Mouse (Mus musculus) v-Abl transformed pro-B cells (cell line): Measurements from ENCODE around the gene Mtmr6.

Experiments
- in situ Hi-C, 2 experiments: fragments of 400-800 bp; cut with MboI; formaldehyde crosslinking; loops; one replicate each; pipeline ENCODE4 v1.15.1; 2025; ENCODE audit not compliant: unreplicated experiment in 2 of 2

The Mtmr6 gene

DNA sequence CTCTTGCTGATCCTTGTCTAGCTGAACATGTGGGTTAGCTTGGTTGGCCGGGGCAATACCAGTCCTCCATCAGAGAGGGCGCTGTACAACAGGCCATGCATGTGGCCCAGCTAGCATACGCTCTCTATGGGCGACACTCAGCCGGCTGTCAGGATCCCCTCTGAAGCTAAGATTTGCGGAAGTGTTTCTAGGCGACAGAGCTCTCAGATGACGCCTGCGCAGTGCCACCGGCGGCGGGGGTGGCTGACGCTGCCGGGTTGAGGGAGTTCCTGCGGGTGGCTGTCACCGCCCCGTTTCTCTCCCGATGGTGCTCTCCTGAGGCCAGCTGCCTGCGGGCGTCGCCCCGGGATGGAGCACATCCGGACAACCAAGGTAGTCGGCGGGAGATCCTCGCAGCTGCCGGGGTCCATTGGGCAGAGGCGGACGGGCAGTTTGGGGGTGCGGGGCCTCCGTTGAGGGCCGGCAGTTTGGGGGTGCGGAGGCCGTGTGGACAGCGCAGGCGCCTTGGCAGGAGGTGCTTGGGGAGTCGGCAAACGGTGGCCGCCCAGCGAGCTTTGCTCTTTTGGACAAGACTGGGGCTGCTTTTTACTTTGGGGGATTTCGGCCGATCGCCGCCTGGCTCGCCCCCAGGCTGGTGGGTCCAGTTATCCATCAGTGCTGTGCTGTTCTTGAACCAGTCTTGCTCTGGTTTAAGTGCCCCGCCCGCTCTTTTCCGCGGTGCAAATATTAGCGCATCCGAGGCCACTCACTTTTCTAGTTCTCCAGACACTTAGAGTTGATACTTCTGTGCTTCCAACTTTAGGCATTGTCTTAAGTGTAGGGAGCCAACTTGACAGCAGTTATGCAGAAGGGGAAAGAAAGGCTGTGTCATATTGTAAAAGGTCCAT lies at the start of gene Mtmr6:
Gene Mtmr6 (plus strand): TSS at position 239 of the 887 bp plus-strand sequence.
- in situ Hi-C loops = loop anchor here (25.0 kb wide), 4 partner anchors 422 to 897 kb away; partner anchors contain the start of genes Cab39l (in 2 of the 2) and Setdb2 (in 2 of the 2)

DNA sequence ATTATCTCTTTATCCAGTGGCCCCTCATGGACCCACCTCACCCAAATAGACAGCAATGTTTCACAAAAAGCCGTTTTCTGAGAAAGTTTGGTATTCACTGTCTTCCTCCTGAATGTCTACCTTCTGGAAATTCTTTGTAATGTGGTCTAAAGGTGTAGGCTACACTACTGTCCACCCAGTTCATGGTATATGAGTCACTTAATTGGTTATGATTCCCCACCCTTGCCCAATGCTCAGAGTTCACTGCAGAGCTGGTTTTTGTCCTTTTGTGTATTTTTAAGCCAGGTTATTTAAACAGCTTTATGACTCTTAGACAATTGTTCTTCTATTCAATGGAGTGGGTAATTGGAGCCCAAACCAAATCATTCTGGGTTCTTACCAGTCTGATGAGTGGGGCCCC lies 48.9 kb upstream of the Mtmr6 start:
- in situ Hi-C loops = no loop called here

DNA sequence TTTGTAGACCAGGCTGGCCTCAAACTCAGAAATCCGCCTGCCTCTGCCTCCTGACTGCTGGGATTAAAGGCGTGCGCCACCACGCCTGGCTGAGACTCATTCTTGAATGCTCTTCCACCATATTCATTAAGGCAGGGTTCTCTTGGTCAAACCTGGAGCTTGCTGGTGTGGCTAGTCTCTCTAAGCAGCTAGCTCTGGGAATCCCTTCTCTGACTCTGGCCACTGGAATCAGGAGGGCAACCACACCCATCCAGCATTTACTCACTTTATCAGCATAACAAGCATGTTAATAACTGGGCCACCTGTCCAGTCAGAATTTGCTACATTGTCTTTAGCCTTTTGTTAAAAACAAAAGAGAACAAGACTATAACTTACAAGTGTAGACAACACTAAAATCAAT lies 47.4 kb upstream of the Mtmr6 start:
- in situ Hi-C loops = no loop called here

DNA sequence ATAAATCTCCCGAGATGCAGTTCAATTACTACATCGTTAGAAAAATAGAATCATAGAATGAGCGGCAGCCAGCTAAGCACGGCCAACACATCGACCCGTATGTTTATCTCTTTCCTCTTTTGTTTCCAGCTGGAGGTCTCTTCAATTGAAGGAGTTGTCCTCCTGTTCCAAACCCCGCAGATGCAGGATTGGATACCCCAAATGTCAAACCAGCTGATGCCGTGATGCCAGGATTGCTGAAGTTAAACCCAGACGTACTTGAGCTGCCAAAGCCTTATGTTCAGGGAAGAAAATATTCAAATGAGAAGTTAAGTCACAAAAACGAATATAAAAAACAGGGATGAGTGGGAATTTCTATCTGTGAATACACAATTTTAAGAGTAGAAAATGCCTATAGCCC lies 45.1 kb upstream of the Mtmr6 start:
- in situ Hi-C loops = no loop called here

DNA sequence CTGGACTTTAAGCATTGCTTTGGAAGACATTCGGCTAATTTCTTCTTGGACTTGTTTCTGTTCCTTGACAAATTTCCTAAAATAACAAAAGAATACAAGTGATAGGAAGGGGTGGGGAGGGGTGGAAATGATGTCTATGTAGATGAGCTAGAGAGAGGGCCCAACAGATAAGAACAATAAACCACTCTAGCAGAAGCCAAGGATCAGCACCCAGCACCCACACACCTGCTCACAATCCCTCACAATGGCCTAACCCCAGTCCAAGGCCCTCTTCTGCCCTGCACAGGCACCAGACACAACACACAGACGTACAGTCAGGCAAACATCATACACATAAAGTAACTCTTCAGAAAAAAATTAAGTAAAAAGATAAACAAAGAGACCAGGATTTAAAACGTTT lies 26.5 kb upstream of the Mtmr6 start:
- in situ Hi-C loops = no loop called here

DNA sequence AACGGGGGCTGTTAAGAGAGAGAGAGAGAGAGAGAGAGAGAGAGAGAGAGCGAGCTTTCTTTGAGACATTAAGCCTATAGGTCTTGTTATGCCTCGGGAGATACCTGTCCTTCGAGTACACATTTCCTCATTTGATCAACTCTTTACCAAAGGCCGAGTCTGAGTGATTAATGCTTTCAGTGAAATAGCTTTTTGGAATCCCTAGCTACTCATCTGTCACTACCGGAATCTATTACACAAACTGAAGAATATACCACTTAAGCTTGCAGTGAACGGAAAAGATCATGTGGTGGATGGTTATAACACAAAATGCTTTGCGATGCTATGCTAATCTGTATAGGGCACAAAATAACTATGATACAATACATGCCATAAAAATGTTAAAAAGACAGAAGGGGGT lies 14.7 kb upstream of the Mtmr6 start:
- in situ Hi-C loops = loop anchor here (25.0 kb wide), 4 partner anchors 437 to 912 kb away; partner anchors contain the start of genes Cab39l (in 2 of the 2) and Setdb2 (in 2 of the 2)

DNA sequence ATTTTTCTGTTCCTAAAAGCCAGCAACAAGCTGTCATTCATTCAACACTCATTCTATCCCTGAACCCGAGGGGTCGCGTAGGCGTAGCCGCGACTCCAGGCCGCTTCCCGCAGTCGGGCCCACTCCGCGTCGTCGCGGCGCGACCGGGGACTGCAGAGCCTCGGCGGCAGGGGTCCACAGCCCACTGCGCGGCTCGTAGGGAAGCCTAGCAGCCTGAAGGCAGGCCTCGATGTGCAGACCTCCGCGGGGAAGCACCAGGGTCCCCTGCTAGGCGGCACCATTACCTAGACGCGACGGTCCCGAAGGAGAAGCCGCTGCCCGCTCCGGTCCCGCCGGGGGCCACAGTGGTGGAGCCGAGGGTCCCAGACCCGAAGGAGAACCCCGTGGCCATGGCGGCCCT lies 14.1 kb upstream of the Mtmr6 start:
- in situ Hi-C loops = loop anchor here (25.0 kb wide), 4 partner anchors 436 to 911 kb away; partner anchors contain the start of genes Cab39l (in 2 of the 2) and Setdb2 (in 2 of the 2)

DNA sequence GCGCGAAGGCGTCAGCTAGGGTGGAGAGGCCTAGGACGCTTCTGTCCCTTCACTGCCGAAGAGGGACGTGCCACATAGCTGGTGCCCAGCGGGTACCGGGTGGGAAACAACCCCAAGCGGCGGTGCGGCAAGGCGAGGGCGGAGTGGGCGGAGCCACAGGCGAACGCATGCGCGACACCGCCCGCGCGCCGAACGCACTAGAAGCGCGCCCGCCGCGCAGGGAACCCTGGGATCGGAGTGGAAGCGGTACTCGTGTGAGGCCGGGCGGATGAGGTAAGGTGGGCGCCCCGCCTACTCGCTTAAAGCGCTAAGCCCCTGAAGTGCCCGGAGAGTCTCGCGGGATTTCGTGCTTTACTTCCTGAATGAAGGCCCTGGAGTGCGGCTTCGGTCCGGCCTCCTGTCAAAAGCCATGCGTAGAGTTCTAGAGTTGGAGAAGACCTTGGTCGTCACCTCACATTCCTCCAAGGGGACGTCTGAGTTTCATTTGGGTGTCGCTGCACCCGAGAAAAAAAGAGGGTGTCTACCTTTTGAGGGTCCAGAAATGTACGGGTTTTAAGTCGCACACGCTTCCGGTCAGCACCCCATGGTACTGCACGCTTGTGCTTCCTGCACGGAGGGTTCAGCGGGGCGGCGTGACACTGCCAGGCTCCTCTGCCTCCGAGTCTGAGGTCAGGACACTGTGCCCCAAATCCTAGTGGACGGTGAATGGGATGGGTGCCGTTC lies 13.6 kb upstream of the Mtmr6 start, which contains the start of the genes Nupl1 and Gm49336:
Gene Nupl1 (minus strand): TSS at position 151 of the 723 bp plus-strand sequence.
Gene Gm49336 (minus strand): TSS at position 227 of the 723 bp plus-strand sequence.
- in situ Hi-C loops = loop anchor here (25.0 kb wide), 4 partner anchors 436 to 911 kb away; partner anchors contain the start of genes Cab39l (in 2 of the 2) and Setdb2 (in 2 of the 2)

DNA sequence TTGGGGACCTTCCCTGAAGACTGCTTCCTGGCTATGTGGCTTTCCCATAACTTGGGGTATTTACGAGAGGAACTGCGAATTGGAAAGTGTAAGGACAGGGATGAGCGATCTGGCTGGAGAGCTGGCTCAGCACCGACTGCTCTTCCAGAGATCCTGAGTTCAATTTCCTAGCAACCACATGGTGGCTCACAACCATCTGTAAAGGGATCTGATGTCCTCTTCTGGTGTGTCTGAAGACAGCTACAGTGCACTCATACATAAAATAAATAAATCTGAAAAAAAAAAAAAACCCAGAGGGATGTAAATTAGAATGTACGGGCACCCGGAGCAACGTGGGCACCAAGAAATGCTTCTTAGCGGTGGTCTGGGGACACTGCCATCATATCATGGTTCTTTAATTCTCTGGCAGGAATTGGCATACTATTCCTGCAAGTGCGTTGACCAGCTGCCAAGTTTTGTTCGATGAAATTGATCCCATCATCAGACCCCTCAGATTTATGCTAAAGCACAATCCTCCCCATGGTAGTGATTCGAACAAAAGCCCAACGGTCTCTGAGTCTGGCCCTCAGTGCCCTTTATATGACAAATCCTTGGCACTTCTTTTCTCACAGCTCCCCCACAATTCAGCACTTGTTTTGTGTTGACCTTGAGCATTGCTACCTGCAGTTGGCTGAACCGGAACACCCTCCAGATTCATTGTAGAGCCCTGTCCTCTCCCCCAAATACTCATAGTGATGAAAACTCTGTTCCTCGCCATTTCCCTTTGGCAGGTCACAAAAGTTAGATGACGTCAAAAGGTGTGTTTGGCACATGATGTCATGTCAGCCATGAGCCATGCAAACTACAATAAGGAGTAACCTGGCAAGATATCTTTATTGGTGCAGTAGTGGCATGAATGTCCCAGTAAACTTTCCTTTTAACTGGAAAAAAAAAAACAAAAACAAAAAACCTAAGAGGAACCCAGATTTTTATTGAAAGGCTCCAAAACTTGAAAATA lies 12.7 kb upstream of the Mtmr6 start:
- in situ Hi-C loops = loop anchor here (25.0 kb wide), 4 partner anchors 435 to 910 kb away; partner anchors contain the start of genes Cab39l (in 2 of the 2) and Setdb2 (in 2 of the 2)

DNA sequence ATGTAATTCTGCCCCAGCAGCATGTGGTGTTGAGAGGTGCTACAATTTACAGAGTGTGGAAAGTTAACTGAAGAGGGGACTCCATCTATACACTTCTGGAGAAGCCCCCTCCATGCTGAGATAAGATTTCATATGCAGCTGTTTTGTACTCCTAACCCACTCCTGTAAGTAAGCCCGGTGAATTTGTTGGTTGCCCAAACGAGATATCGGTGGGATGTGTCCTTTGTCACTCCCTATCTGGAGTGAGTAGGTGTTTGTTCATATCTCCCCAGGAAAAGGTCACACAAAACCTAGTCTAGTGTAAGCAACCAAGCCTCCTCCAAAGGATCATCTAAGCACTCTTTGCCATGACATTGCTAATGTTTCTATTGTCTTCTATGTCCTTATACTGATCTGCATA lies 11.6 kb upstream of the Mtmr6 start:
- in situ Hi-C loops = loop anchor here (25.0 kb wide), 4 partner anchors 434 to 909 kb away; partner anchors contain the start of genes Cab39l (in 2 of the 2) and Setdb2 (in 2 of the 2)

DNA sequence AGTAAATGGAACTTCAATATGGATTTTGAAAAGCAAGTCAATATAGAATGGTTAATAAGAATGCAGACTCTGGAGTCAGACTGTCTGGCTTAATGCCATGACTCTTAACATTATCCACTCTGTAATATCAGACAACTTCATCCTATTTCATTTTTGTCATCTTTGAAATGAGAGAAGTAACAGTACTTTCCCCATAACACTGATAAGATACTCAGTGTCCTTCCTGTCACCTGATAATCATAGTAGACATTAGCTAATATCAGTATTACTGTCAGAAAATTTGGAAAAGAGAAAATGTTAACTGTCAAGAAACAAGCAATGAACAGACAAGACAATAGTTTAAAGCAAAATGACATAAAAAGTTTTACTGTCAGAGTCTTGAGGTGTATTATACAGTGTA lies 10.3 kb upstream of the Mtmr6 start:
- in situ Hi-C loops = loop anchor here (25.0 kb wide), 4 partner anchors 433 to 908 kb away; partner anchors contain the start of genes Cab39l (in 2 of the 2) and Setdb2 (in 2 of the 2)

DNA sequence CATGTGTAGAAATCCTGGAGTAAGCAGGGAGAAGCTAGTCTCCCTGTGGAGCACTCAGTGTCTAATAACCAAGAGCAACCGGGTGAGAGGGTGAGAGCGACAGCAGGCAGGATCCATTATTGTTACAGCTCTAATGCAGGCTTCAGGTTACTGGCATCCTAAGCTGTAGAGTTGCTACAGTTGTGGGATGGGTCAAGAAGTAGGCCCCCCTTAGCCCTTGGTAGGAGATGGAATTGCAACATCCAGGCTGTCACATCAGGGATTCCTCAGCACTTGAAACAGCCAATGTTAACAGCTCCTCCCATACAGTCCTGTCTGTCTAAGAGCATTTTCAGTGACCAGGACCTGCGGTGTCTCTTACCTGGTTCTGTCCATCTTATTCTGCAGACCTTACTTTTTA lies 8.7 kb upstream of the Mtmr6 start:
- in situ Hi-C loops = loop anchor here (25.0 kb wide), 4 partner anchors 431 to 906 kb away; partner anchors contain the start of genes Cab39l (in 2 of the 2) and Setdb2 (in 2 of the 2)

DNA sequence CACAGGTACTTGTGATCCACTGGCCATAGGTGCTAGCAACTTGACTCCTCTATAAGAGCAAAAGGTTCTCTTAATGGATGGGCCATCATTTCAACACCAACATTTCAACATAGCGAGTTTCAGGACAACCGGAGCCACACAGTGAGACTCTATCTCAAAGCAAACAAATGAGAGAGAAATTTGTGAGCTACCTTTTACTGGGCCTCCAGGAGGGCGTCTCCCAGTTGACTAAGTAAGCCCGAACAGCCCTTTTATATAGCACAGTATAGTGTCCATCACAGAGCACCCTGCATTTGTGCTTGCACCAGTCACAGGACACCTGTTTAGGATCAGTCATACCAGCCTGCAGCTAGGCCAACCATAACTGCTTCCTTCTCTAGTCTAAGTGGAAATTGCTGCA lies 7.9 kb upstream of the Mtmr6 start:
- in situ Hi-C loops = loop anchor here (25.0 kb wide), 4 partner anchors 430 to 905 kb away; partner anchors contain the start of genes Cab39l (in 2 of the 2) and Setdb2 (in 2 of the 2)

DNA sequence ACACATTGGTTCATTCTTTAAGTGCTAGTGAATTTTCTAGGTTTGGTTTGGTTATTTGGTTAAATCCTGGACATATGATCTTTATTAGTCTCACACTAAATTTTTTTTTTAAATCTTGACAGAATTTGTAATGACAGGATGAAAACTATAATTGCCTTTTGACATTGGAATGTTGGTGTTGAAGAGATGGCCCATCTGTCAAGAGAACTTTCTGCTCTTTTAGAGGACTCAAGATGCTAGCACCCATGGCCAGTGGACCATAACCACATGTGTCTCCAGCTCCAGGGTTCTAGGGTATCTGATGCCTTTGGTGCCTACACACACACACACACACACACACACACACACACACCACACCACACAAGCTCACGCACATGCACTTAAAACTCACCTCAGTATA lies 7.2 kb upstream of the Mtmr6 start:
- in situ Hi-C loops = loop anchor here (25.0 kb wide), 4 partner anchors 429 to 904 kb away; partner anchors contain the start of genes Cab39l (in 2 of the 2) and Setdb2 (in 2 of the 2)

DNA sequence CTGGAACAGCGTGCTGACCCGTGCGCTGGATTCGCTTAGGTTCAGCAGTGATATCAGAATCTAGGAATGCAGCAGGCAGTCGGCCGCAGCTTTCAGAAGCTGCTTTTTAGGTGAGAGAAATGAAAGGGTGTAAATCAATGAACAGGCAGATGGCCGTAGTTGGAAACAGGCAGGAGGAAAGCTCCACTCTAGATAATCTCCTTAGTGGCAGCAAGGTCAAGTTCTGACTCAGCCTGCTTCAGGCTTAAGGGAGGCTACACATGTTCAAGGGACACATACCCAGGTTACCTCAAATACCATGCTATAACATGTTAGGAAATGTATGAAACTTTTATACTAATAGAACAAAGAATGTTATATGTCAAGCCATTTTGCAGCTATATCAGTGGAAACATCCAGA lies 2.7 kb upstream of the Mtmr6 start:
- in situ Hi-C loops = loop anchor here (25.0 kb wide), 4 partner anchors 425 to 900 kb away; partner anchors contain the start of genes Cab39l (in 2 of the 2) and Setdb2 (in 2 of the 2)

DNA sequence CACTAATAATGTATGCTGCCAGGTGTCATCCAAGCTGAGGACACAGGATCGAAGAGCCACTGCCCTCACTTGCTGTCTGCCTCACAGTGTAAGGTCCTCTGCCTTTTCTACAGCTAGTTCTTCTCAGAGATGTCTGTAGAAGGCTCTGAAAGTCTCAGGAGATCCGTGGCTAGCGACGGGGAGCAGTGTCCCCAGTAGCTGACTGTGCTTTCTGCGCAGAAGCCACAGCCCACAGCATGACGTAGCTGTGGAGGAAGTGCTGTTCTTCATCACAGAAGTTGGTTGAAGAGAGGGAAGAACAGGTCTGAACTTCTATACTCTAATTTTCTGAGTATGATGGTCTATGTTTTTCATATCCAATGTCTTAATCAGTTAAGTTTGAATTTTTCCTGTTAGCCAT lies 4.3 kb downstream of the Mtmr6 start:
- in situ Hi-C loops = loop anchor here (25.0 kb wide), 4 partner anchors 418 to 893 kb away; partner anchors contain the start of genes Cab39l (in 2 of the 2) and Setdb2 (in 2 of the 2)

DNA sequence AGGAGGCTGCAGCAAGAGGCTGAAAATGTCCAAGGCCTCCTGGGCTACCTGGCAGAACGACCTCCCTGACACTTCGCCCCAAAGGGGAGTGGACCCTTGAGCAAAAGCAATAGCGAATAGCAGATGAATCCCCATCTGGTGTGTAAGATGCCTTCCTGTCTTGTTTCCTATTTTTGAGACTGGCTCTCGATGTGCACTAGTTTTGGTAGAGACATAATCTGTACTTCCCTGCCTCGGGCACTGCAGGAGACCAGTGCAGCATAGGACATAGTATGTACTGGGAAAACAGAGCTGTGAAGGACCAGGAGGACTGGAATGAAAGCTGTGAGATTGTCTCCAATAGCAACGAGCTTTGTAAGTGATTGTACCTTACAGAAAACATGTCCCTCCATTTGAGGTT lies 8.3 kb downstream of the Mtmr6 start:
- in situ Hi-C loops = loop anchor here (25.0 kb wide), 4 partner anchors 414 to 889 kb away; partner anchors contain the start of genes Cab39l (in 2 of the 2) and Setdb2 (in 2 of the 2)
